Mouse (Mus musculus): ENCODE measurements around the gene Mucl3.

DNA sequence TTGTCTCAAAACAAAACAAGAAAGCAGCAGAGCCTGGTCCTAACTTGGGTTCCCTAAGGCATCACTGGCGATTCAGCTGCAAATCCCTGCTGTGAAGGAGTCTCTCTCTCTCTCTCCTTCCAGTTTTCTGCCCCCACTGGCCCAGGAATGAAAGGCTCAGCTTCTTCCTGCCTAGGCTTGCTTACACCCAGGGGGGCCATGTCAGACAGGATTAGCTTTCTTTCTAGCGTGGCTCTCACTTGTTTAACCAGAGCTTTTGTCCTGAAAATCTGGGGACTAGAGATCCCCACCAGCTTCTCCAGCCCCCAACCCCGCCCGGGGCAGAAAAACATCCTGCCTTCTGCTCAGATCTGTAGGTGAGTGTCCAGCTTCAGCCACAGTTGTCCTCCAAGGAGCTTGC lies 55.1 kb downstream of the Mucl3 start:
- TF ChIP-seq CTCF (conservative IDR thresholded peaks at IDR 0.05; ENCODE audit: insufficient read depth, insufficient read length, low read depth, low read length) (no peak), POLR2A (IDR thresholded peaks at IDR 0.05; ENCODE audit: low read depth, low read length) (no peak)

All from kidney, adult 2 months (tissue).